Mouse (Mus musculus) megakaryocyte progenitor cell, adult 5-6 weeks (primary cell): Measurements from ENCODE around the gene Myh10. TPM values are rescaled to one million over a fixed set of nuclear protein-coding genes. Genes with fewer than 3 reads are reported as not detected.

Source experiments
- ATAC-seq: replicated peaks from 2 replicates; pipeline ENCODE4 v1.8.0; 2016; ENCODE audit warnings: mild to moderate bottlenecking, moderate TSS enrichment, inconsistent platforms; ENCODE audit not compliant: poor library complexity
- total RNA-seq, 2 experiments: library from RNA; stranded (forward) in 1 of 2; stranded (reverse) in 1 of 2; fragments of 157-497, 149-512 nt in 1 of 2; fragments of 200-1000 nt in 1 of 2; gene quantifications; 2 replicates each; pipeline versions ENCODE4 v1.2.3 to v1.2.4; 2015 to 2017

Gene Myh10
- total RNA-seq, 2 experiments from 2014 or later, result 3.9 to 8.4 TPM

DNA sequence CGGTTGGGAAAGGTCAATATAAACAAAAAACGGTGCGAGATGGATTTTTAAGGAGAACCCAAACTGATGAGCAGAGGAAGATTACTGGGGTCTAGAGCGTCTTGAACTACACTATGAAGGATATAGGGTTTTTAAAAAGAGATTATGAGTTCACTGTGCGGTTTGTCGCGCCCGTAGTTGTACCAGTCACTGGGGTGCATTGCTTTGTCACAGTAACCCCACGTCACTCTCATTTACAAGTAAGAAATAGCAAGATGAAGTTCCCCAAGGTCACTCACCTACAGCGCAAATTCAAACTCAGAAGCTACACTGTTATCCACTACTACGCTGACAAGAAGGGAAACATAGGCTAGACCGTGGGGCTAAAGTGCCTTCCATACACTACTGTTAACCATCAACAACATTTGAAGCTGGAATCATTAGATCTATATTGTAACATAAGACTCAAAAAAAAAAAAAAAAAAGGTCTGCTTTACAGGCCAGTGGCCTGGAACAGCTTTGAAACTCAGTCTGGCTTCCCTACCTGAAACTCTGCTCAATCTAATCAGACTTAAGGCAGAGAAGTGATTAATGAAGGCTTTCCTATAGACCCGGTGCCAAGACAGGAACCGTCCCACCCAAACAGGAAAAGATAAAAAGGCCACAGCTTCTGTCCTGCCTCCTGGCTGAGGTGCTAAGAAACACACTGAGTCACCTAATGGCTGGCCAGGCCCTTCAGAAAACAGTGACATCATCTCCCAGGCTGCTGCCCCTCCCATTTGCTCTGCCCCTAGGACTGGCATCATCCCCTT, 162.4 kb downstream of the Myh10 start:
- ATAC-seq, result peak; percentile 56

DNA sequence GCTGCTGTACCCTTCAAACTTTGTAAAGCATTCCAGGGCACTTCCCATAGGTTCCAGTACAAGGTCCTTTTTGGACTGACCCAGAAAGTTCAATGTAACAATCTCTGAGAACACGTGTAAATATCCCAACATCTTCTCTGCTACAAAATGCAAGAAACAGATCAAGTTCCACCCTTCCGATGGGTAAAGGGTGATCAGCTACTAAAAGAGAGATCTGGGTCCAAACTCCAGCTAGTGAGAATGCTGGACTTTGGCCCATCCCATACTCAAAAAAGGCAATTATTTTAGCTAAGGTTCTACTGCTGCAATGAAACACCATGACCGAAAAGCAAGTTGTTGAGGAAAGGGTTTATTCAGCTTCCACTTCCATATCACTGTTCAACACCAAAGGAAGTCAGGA, 163.3 kb downstream of the Myh10 start:
- ATAC-seq, result no peak

DNA sequence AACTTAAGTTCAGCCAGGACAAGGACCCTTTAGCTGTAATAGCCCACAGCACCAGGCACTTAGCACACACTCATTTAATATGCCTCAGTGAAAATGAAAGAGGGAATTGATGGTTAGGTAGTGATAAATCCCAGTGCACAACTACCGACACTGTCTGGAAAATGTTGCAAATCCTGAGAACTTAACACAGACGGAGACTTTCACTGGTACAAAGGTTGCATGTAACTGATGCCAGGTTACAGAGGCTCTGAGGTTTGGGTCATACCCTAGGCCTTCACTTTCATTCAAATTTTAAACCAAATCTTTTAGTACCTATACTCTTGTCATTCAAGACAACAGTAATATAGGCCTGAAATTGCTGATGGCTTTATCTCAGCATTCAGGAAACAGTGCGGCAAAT, 166.0 kb downstream of the Myh10 start:
- ATAC-seq, result no peak

- ATAC-seq, result no peak
Measured at GRCm38 (mm10) chr11:68859943-68860593, 168.7 kb downstream of the Myh10 start.

DNA sequence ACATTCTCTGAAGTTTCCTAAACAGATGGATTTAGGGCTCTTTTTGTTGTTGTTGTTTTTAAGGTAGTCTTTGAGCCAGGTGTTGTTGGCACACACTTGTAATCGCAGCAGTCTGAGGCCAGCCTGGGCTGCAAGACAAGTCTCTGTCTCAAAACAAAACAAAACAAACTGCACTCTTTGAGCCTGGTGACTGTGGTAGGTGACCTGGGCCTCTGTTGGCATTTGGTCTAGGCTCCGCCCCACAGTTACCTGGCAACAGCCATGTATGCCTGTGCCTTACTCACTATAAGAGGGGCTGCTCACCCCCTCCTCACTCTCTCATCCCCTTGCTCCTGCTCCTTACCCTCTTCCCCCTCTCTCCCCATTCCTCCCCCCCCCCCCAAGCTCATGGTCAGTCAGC, 170.9 kb downstream of the Myh10 start:
- ATAC-seq, result no peak

DNA sequence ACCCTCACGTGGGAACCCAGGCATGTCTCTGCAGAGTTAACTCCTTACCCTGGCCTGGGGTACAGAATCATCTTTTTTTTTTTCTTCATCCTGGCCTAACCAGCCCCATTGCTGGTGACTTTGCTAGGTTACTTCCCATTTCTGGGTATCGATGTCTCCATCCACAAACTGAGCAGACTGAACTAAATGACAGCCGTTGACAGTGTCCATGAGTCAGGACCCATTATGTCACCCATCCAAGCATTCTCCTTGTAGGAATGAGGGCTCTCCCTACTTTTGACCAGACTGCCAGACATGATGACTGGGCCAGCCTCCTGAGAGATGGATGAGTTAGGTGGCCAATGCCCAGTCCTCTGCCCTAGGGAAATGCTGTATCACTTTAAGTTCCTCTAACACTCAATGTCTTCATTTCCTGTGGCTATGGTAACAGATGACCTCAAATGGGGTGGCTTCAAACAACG, 172.3 kb downstream of the Myh10 start:
- peak; percentile 83 for ATAC-seq

DNA sequence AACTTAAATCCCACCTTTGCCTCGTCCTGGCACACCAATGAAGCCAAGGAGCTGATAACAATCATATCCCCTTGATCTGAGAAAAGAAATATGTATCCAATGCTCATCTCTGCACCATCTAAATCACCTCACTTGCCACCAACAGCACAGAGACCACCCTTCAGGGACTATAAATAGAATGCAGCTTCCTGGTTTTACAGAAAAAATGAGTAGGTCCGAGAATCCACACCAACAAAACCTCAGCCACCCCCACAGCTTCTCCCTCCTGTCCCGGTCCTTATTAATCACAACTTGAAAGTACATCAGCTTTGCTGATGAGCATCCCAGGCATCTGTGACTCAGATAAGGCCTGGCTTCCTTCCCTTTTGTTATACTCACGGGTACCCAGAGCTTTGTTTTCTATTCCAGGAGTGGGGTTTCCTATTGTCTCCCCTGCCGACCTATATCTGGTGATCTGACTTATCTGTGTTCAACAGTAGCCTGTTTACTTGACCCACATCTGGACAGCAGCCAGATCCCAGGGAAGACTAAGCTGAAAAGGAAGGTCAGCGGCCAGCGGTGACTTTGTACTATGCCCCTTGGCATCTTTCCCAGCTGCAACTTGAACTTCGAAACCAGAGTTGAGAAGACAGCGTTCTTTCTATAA, 173.3 kb downstream of the Myh10 start:
- ATAC-seq, result peak; percentile 35

Other genes starting within 250 kb of the Myh10 start
- 5.5 and 6.4 TPM in 2 replicates for gene Pik3r6, start 188.5 kb upstream of the Myh10 start, total RNA-seq (2015)
- 6.8 and 9.8 TPM in 2 replicates for gene Pik3r6, start 188.5 kb upstream of the Myh10 start, total RNA-seq (2017)
- gene Mfsd6l, start 135.4 kb upstream of the Myh10 start, total RNA-seq (2015), result 0.17 and 0.34 TPM in 2 replicates
- not detected in 2 replicates for gene Mfsd6l, start 135.4 kb upstream of the Myh10 start, total RNA-seq (2017)
- gene Ccdc42, start 104.5 kb upstream of the Myh10 start, total RNA-seq (2015), result not detected in 2 replicates
- not detected in 2 replicates for gene Ccdc42, start 104.5 kb upstream of the Myh10 start, total RNA-seq (2017)
- gene Ndel1, start 180.3 kb downstream of the Myh10 start, total RNA-seq (2015), result 26.2 and 28.0 TPM in 2 replicates
- gene Ndel1, start 180.3 kb downstream of the Myh10 start, total RNA-seq (2017), result 35.9 and 40.5 TPM in 2 replicates
- not detected in 2 replicates for gene Rnf222, start 197.0 kb downstream of the Myh10 start, total RNA-seq (2015)
- not detected in 2 replicates for gene Rnf222, start 197.0 kb downstream of the Myh10 start, total RNA-seq (2017)
- gene Rpl26, start 210.0 kb downstream of the Myh10 start, total RNA-seq (2015), result 3,945 and 4,034 TPM in 2 replicates
- 6,407 and 6,432 TPM in 2 replicates for gene Rpl26, start 210.0 kb downstream of the Myh10 start, total RNA-seq (2017)
- not detected in 2 replicates for gene Odf4, start 235.5 kb downstream of the Myh10 start, total RNA-seq (2015)
- gene Odf4, start 235.5 kb downstream of the Myh10 start, total RNA-seq (2017), result not detected in 2 replicates